Mouse (Mus musculus) E14TG2a.4 (cell line): ENCODE data around the gene Abtb2.

Source experiments
- CTCF ChIP-seq: conservative IDR thresholded peaks from 2 replicates; pipeline ENCODE4 v1.5.1; 2014; ENCODE audit warnings: low read length
- NANOG ChIP-seq: IDR thresholded peaks from 2 replicates; pipeline ENCODE4 v1.6.1; 2014; ENCODE audit warnings: borderline replicate concordance, low read length, mixed read lengths
- POU5F1 ChIP-seq: IDR thresholded peaks from 2 replicates; pipeline ENCODE4 v1.6.1; 2014; ENCODE audit warnings: low read length, borderline replicate concordance

GRCm38 (mm10) chr2:103670276-103670680, 104.2 kb downstream of the Abtb2 start:
- TF ChIP-seq CTCF (no peak), POU5F1 (no peak), NANOG (no peak)
